Mouse (Mus musculus): ENCODE data around the gene Orm3.

Gene Orm3

DNA sequence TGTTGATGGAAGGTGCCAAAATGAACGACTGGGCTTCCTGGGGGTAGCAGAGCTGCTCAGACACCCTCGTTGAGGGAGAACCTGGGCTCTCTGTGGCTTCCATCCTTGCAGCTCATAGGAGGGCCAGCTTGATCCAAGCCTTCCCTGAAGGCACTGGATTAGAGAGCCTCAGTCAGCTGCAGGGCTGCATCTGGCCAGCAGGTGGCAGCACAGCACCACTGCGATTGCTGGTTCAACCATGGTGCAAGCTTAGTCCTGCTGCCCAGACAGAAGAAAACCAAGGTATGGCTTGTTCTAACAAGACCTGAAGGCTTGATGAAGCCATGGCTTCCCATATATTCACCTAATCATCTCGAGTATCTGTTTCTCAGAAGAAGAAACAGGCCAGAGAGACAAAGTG lies 12.6 kb downstream of the Orm3 start:
- peak; percentile 65 to 85 for DNase-seq (ENCODE audit: low spot score in 2 of 2)

DNA sequence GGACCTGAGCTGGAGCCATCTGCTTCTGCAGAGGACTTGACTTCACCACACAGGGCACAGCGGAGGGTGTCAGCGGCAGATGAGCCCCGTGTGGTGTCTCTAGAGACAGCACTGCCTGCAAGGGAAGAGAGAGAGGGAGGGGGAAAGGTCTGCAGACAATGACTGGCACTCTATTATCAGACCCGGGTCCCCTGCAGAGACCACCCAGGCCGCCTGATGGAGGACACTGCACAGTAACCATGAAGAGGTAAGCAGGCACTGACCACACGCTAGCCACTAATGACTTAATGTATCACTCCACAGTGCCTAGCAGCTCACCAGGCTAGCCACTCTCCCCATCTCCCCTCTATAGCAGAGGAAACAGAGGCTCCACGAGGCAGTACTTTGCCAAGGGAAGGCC lies 14.9 kb downstream of the Orm3 start:
- DNase-seq (ENCODE audit: low spot score in 2 of 2), result no peak

DNA sequence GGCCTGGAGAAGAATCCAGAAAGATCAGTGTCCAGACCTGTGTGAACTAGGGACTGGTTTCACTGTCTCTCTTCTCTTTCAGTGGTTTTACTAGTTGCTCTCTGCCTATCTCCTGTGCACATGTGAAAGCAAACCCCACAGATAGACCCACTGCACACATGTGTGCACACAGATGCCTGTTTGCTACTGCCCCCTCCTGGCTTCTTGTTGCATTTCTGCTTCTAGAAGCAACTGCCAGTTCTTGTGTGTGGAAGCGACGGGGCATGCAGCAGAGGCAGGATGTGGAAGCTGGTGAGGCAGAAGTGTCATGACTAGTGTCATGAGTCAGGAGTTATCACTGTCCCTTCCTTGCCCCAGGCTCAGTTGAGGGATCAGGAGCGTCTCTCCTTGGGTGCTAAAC lies 15.9 kb downstream of the Orm3 start:
- DNase-seq (ENCODE audit: low spot score in 2 of 2), result peak in 1 of 2 experiments; percentile 21

DNA sequence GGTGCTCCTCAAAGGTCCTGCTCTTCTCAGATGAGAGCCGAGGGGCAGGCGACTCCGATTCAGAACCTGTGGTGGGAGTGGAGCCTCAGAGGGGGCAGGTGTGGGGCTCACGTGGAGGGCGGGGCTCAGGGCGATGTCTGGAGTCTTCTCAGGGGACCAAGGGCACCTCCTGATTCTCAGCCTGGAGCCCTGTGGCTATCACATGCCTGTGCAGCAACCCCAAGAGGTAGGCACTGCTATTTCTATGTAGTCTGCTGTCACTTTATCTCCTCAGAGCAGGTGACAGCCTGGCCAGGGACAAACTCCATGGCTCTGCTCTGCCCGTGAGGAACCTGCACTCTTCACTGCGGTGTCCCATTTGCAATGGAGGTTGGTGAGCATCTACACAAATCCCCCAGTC lies 17.4 kb downstream of the Orm3 start:
- no peak for DNase-seq (ENCODE audit: low spot score in 2 of 2)

DNA sequence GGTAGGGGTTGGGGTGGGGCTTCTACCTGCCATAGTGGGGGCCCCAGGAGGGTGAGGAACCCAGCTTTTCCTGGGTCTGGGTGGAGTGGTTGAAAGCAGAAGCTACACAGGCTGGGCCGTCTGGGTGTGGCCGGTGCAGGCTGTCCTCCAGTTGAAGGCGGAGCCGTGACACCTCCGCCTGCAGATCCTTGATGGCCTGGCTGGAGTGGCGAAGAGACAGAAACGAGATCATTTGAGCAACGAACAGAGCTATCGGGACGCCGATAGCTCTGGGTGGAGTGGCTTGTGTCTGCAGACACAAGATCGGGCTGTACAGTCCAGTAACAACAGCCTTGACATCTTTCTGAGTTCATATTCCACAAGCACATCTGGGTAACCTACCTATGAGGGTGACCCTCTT lies 18.4 kb downstream of the Orm3 start:
- DNase-seq (ENCODE audit: low spot score in 2 of 2), result no peak

DNA sequence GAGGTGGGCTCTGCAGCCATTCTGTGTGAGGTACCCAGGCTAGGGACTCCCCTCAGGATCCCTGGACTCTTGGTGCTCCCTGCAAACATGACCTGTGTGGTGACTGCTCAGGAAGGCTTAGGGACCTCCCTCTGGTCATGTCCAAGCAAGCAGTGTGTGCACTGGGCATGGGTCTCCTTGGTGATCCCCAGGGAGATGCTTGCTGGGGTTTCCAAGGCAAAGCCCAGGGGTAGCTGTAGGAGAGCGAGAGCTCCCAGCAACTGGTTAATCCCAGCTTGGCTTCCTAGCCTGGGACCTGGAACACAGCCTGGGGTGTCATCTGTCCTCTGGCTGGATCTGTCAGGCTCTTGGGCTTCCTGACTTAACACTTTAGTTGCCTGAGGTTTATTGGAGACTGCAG lies 19.4 kb downstream of the Orm3 start:
- DNase-seq (ENCODE audit: low spot score in 2 of 2), result no peak

DNA sequence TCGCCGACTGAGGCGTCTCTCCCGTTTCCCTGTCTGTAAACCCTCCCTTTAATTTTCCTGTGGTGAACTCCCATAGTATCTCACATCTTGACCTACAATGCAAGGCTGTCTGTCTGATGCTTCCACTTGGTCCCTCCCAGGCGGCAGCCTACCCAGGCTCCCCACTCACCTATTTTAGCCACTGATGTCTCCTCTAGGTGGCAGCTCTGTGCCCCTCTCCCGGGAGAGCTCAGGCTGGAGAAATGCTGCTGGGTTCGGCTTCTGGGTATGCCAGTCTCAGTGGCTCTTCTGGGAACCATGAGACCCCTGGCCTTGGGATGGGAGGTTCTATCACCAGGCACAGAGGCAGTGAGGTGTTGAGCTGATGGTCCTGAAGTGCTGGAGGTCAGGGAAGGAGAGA lies 21.5 kb downstream of the Orm3 start:
- DNase-seq (ENCODE audit: low spot score in 2 of 2), result no peak

DNA sequence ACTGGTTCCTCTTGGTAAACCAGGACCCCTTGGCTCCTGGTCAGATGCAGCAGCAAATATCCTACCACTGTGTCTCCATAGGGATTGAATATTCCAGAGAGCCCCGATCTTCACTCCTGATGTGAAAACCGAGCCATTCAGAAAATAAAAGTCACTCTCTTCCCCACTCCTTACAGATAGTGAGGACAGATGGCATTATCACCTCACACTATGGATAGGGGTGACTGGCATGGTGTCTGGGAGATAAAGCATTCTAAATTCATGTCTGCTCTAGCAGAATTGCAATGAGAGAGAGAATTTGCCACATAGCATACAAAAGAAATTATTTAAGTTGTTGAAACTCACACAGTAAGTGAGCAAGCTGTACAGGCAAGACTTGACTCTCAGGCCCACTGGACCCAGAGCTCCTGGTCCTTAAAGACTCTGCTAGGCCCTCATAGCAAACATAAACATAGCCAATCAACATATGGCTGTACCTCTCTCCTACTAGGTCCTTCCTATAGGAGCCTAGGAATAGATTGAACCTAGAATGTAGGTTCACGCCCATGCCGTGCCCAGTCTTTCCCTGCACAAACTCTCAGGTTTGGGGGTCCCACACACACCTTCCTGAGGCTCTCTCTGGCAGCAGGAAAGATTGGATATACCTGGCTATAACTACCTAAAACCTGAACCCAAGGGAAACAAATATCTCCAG lies 26.9 kb downstream of the Orm3 start:
- DNase-seq (ENCODE audit: low spot score in 2 of 2), result no peak

DNA sequence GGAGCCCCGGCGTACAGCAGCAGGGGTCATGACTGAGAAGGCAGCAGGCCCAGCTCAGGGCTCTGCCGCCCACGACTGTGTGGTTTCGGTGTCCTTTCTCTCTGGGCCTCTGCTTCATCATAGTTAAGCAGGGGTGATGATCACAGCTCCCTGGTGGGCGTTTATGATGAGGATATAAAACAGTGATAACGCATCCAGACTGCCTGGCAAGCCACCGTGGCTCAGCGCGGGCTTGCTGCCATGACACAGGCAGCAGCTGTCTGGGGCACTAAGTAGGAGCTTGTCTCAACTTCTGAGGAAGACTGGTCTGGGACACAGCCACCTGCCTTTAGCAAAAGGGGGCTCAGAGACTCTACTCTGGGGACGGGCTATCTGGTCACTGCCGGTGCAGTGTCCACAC lies 27.5 kb downstream of the Orm3 start:
- no peak for DNase-seq (ENCODE audit: low spot score in 2 of 2)

DNA sequence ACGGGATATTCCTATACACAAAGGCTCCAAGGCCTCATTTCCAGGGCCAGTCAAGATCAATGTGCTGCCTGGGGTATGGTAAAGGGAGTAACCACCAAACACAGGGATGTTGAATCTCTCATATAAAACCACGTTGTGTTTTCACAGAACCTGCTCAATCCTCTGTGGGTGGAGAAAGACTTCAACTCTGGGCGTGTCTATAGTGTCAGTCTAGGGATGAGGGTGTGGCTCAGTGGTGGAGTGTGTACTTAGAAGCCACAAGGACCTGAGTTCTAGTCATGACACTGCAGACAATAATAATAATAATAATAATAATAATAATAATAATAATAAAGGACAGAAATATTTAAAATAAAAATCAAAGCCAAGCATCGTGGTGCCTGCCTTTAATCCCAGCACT lies 28.3 kb downstream of the Orm3 start:
- no peak for DNase-seq (ENCODE audit: low spot score in 2 of 2)

DNA sequence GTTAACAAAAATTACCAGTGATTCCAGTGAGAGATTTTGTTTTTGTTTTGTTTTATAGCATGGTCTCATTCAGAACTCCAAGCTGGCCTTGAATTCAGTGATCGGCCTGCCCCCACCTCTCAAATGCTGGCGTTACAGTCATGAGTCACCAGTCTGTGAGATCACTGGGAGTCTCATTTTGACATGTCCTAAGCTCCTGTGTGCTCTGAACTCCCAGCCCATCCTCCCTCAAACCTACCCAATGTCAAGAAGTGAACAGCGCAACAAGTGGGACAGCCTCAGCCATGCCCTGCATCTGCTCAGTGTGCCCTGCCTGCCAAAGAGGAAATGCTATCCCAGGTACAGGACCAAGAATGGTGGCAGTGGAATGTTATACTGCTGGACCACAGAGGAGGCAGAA lies 29.3 kb downstream of the Orm3 start:
- no peak for DNase-seq (ENCODE audit: low spot score in 2 of 2)

DNA sequence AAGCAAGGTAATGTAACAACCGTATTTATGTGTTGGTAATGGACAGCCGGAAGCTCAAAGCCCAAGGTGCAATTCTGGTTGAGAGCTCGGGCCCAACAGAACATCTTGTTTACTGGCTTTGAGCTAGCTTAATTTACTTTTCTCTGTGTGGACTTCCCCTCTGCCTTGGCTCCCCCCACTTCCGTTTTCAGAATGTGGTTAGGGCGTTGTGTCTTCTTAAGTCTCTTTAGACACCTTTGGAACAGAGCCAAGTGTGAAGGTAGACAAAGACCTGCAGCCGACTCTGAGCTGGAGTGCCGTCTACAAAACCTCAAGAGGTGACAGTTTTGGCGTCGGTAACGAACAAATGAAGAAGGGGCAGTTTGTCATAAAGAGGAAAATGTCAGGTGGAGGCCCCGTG lies 29.8 kb downstream of the Orm3 start:
- DNase-seq (ENCODE audit: low spot score in 2 of 2), result no peak

DNA sequence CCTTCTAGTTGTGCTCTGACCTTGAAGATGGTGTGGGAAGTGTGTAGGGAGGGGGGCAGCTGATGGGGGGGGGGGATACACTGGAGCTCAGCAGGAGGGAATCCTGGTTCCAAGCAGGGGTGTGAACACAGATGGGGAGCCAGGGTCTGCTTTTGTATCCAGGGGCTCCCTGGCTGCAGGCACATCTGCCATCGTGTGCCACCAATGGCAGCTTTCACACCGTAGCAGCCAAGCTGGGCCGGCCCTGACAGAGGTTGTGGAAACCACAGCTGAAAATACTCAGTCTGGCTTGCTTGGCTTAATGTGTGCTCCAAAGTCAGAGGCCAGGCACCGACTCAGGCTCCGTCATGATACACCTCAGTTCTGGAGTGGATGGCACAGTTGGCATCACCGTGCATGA lies 32.1 kb downstream of the Orm3 start:
- no peak for DNase-seq (ENCODE audit: low spot score in 2 of 2)

DNA sequence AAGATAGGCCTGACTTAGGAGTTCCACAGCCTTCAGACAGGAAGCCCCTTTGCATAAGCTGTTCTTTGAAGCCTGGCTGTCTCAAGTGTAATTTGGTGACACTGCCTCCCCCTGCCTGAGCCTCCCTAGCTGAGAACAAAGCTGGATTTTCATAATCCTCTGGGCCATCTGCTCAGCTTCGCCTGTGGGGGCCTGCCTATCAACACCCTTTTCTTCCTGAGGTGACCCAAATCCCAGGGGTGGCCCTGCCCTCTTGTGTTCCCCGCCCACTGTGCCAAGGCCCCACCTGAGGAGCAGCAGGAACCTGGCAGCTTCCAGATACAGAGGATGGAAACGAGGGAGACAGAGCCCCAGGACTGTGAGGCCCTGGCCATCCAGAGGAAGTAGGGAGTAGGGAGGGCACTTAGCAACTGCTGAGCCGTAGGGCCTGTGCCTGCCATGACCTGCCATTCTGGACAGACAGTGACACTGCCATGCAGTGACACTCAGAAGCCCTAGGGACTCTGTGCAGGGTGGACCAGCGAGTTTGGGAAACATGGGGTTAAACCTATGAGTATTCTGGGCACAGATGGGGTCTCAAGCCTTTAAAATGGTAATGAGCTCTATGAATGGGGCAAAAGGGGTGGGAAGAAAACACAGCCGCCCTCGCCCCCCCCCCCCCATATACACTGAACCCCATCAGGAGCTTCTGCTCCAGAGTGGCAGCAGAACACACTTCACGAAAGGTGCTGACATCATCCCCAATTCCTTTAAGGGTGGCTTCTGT lies 33.3 kb downstream of the Orm3 start:
- no peak for DNase-seq (ENCODE audit: low spot score in 2 of 2)

DNA sequence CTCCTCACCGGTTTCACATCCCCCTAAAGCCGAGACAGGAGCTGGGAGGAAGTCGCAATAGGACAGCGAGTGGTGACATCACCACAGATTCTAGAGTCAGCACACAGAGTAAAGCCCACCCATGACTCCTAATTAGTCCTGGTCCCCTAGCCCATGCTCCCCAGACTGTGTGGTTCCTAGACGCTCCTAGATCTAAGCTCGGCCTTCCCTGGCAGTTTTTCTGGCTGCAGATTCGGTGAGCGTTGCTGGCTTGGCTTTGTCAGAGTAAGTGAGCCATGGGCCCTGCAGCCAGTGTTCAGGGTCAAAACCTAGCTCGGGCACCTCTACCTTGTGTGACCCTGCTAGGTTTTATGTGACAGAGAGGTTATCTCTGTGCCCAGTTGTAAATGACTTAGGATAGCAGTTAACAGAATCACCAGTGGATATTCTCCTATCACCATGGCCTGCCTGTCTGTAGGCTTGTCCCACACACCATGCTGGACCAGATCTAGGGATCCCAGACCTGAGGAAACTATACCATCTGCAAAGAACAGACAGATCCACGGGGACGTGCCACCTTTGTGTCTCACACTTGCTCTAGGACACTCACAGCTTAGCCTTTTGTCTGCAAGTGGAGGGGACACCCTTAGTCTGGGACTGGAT lies 34.0 kb downstream of the Orm3 start:
- no peak for DNase-seq (ENCODE audit: low spot score in 2 of 2)

DNA sequence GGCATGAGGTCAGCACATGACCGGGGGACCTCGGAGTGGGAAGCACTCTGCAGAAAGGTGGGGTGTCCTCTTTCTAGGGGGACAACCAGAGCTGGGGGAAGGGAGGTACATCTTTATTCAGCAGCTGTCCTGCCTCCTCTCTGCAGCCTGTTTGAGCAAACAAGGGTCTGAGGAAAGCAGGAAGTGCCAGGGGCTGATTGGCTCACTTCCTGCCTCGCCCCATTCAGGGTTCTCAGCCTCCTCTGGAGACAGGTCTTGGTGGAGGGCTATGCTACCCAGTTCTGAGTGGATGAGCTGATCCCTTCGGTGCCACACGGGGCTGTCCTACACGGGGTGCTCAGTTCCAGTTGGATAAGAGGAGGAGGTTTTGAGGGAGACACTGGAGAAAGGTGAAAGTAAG lies 35.4 kb downstream of the Orm3 start:
- DNase-seq (ENCODE audit: low spot score in 2 of 2), result no peak

DNA sequence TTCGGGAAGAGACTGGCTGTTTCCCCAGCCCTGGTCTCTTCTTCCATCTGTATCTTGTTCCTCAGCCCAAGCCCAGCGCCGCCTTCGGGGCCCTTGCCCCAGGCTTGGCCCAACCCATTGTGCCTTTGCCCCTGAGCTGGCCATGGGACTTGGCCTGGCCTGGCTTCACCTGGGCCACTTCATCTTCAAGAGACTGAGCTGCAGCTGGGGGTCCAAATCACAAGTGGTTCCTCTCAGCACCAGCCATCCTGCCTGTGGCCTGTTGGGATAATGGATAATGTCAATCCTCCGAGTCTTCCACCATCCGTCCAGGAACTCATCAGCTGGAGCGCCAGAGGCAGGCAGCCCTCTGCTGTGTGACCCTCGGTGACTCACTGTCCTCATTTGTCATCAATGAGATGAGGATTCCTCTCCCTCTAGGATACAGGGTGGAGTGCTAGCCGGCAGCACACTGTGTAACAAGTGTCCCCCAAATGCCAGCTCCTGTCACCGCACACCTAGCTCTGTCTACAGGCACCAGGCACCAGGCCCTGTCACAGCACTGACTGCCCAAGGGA lies 42.1 kb downstream of the Orm3 start:
- no peak for DNase-seq (ENCODE audit: low spot score in 2 of 2)

DNA sequence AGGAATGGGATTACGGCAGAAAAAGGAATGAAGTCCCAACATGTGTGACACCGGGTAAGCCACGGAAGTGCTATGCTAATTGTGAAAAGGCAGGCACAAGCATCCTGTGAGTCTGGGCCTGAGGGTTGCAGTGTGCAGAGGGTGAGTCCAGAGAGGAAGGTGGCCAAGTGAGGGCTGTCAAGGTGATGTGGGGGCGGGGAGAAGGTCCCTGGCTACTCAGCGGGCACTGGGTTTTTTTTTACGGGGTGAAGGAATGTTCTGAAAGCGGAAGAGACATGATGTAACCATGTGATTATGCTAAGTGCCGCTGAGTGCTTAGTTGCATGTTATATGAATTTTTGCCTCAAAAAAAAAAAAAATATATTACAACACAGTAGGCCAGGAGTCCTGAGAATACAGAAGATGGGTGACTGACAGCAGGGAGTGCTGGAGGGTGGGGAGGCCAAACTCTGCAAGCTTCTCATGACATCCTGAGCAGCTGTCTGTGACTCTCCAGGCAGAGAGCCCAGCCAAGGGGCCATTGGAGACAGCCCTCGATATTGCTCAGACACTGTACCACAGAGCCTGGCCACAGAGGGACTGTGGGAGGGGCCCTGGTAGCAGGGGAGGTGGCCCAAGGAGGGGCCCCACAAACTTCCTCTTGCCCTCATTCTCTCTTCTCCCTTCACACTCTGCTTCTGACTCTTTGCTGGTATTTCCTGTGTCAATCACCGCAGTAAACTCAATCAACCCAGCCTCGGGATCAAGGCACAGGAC lies 43.1 kb downstream of the Orm3 start:
- DNase-seq (ENCODE audit: low spot score in 2 of 2), result peak; percentile 67 to 76

DNA sequence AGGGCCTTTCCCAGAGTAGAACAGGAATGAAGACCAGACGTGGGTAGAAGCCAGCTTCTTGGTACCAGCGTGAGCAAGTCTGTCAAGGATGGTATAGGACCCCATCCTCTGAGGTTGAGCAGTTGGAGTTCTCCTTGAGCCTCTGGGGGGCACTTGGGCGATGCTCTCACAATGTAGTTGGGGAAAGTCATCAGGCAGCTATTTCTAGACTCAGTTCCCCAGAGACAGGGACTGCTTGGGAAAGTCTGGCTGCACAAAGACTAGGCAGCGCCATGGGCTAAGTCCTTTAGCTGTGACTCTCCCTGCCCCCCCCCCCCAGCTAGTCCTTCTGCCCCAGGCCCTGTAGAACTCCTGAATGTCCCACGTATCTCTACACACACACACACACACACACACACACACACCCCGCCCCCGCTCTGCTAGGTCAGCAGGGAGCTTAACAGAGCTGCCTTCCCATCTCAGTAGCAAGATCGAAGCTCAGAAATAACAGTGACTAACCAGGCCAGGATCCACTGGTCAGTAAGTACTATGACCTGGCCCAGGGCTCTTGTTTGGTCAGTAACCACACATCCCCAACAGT lies 43.8 kb downstream of the Orm3 start:
- peak; percentile 56 to 75 for DNase-seq (ENCODE audit: low spot score in 2 of 2)

DNA sequence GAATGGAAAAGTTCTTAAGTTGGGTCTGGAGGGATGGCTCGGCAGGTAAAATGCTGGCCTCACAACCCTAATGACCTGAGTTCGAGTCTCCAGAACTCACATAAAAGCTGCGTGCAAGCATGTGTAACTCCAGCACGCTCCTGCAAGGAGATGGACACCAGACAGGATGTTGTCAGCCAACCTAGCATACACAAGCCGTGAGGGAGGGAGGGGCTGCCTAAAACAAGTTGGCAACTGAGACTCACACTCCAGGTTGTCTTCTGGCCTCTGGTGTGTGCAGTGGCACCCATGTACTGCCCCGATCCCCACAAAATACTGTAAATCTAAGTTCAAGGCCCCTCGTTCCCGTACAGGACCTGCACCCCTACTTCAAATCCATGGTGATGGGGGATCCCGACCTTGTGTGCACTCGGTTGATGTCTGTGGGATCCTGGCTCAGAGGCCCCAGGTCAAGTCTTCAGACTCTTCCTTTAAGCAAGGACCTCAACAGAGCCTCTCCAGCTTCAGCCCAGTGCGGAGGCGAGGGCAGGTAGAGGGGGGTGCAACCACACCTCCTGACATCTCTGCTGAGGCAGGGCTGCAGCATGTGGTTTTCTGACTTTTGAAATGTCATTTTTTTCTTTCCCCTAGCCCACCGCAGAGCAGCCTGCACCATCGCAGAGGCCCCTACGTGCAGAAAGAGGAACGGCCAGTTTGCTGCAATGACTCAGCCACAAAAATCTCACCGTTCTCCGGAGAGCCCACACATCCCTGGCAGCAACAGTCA lies 44.8 kb downstream of the Orm3 start:
- no peak for DNase-seq (ENCODE audit: low spot score in 2 of 2)

DNA sequence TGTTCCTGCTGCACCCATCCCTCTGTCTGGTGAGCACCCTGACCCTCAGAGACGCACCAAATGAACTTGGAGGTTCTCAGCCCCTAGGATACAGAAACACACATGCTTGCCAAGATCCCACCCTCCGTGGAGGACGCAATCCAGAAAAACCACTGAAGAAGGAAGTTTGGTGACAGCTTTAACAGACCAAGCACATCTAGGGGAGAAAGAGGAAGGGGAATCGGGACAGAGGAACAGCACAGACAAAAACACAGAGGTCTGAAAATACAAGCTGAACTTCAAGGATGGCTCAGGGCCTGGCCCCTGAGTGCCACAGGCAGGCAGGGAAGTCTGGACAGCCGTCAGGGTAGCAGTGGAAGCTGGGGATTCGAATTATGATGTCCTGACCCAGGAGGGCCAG lies 45.7 kb downstream of the Orm3 start:
- DNase-seq (ENCODE audit: low spot score in 2 of 2), result peak in 1 of 2 experiments; percentile 61

Data from heart, adult 9 months (tissue).